Mouse (Mus musculus) liver, postnatal 0 days (tissue): ENCODE measurements around the gene Tgfbr2.

Experiments used
- CTCF ChIP-seq: sonication (generic); IDR thresholded peaks from 2 replicates; pipeline ENCODE4 v1.5.1; 2016; ENCODE audit warnings: antibody characterized with exemption, low read depth
- EP300 ChIP-seq: IDR thresholded peaks from 2 replicates; pipeline ENCODE4 v1.6.1; 2016; ENCODE audit warnings: antibody characterized with exemption, low read depth, mild to moderate bottlenecking

GRCm38 (mm10) chr9:116221565-116221964 lies 46.4 kb upstream of the Tgfbr2 start:
- no peak for TF ChIP-seq CTCF
- TF ChIP-seq EP300: no peak
